Mouse (Mus musculus) ovary, adult 18-20 months (tissue): ENCODE measurements around the gene Pfkfb4.

ENCODE experiments used
- DNase-seq: peaks from one replicate; pipeline ENCODE4 v3.0.0; 2022; ENCODE audit warnings: low spot score, mixed read lengths

Gene Pfkfb4

GRCm38 (mm10) chr9:108996411-108996810 lies 4.8 kb downstream of the Pfkfb4 start:
- no peak for DNase-seq

GRCm38 (mm10) chr9:108998287-108999166 lies 6.9 kb downstream of the Pfkfb4 start:
- no peak for DNase-seq

GRCm38 (mm10) chr9:108999167-108999526 lies 7.6 kb downstream of the Pfkfb4 start:
- DNase-seq, result no peak

- no peak for DNase-seq
Observed at GRCm38 (mm10) chr9:109000726-109001125, 9.1 kb downstream of the Pfkfb4 start.

GRCm38 (mm10) chr9:109003201-109003600 lies 11.6 kb downstream of the Pfkfb4 start:
- DNase-seq, result no peak

GRCm38 (mm10) chr9:109007025-109007780 lies 15.6 kb downstream of the Pfkfb4 start:
- no peak for DNase-seq

GRCm38 (mm10) chr9:109008081-109008480 lies 16.5 kb downstream of the Pfkfb4 start:
- DNase-seq, result no peak

GRCm38 (mm10) chr9:109008994-109009635 lies 17.5 kb downstream of the Pfkfb4 start:
- DNase-seq, result no peak

- no peak for DNase-seq
Observed at GRCm38 (mm10) chr9:109009636-109010315, 18.2 kb downstream of the Pfkfb4 start.

- DNase-seq, result no peak
Observed at GRCm38 (mm10) chr9:109010316-109010690, 18.7 kb downstream of the Pfkfb4 start.

GRCm38 (mm10) chr9:109015397-109015796 lies 23.8 kb downstream of the Pfkfb4 start:
- no peak for DNase-seq

- no peak for DNase-seq
Observed at GRCm38 (mm10) chr9:109016973-109017604, 25.5 kb downstream of the Pfkfb4 start.

- no peak for DNase-seq
Observed at GRCm38 (mm10) chr9:109021428-109021827, 29.9 kb downstream of the Pfkfb4 start.

- DNase-seq, result no peak
Observed at GRCm38 (mm10) chr9:109022866-109023685, 31.5 kb downstream of the Pfkfb4 start.

- DNase-seq, result no peak
Observed at GRCm38 (mm10) chr9:109027521-109027920, 35.9 kb downstream of the Pfkfb4 start.

- no peak for DNase-seq
Observed at GRCm38 (mm10) chr9:109028421-109028820, 36.8 kb downstream of the Pfkfb4 start.

- no peak for DNase-seq
Observed at GRCm38 (mm10) chr9:109028919-109029318, 37.3 kb downstream of the Pfkfb4 start.

GRCm38 (mm10) chr9:109030312-109030711 lies 38.7 kb downstream of the Pfkfb4 start:
- DNase-seq, result no peak

GRCm38 (mm10) chr9:109031001-109031400 lies 39.4 kb downstream of the Pfkfb4 start:
- no peak for DNase-seq

GRCm38 (mm10) chr9:109031686-109032085 lies 40.1 kb downstream of the Pfkfb4 start:
- DNase-seq, result no peak

GRCm38 (mm10) chr9:109032435-109032834 lies 40.9 kb downstream of the Pfkfb4 start:
- no peak for DNase-seq
